Mouse (Mus musculus) mammary gland, adult 2 months (tissue): ENCODE results near the gene Abo. TPM values are rescaled to one million over a fixed set of nuclear protein-coding genes. Genes with fewer than 3 reads are reported as not detected.

ENCODE experiments used
- polyA plus RNA-seq: library from polyadenylated mRNA; depleted of rRNA; stranded (reverse); fragments of >200 nt; gene quantifications from 2 replicates; pipeline ENCODE4 v1.2.3, GENCODE M21; 2012; ENCODE audit warnings: low replicate concordance; rRNA removed

Abo gene
- not detected in 2 replicates for polyA plus RNA-seq

GRCm38 (mm10) chr2:26864879-26865278 is at the start of gene Abo:
Gene Abo (minus strand): TSS chr2:26864979.

GRCm38 (mm10) chr2:26910124-26910993 is 45.6 kb upstream of the Abo start, which contains the start of the genes Med22 and Rpl7a:
Gene Med22 (minus strand): TSS chr2:26910677.
Gene Rpl7a (plus strand): TSS chr2:26910764.

GRCm38 (mm10) chr2:26902467-26903220 is 37.9 kb upstream of the Abo start, which contains the start of gene Surf6:
Gene Surf6 (minus strand): TSS chr2:26902879.

Other genes starting within 250 kb of the Abo start
- 33.4 and 38.4 TPM in 2 replicates for gene Fam69b, start 236.5 kb downstream of the Abo start, polyA plus RNA-seq
- 0.66 and 1.3 TPM in 2 replicates for gene Lcn4, start 193.7 kb downstream of the Abo start, polyA plus RNA-seq
- gene Surf6, start 37.9 kb upstream of the Abo start, polyA plus RNA-seq = 9.7 and 14.1 TPM in 2 replicates
- 39.9 and 41.8 TPM in 2 replicates for gene Med22, start 45.7 kb upstream of the Abo start, polyA plus RNA-seq
- gene Rpl7a, start 45.8 kb upstream of the Abo start, polyA plus RNA-seq = 493 and 569 TPM in 2 replicates
- 22.2 and 22.8 TPM in 2 replicates for gene Surf2, start 51.4 kb upstream of the Abo start, polyA plus RNA-seq
- gene Surf1, start 51.6 kb upstream of the Abo start, polyA plus RNA-seq = 52.0 and 56.9 TPM in 2 replicates
- 301 and 334 TPM in 2 replicates for gene Surf4, start 68.9 kb upstream of the Abo start, polyA plus RNA-seq
- 0.29 and 0.43 TPM in 2 replicates for gene Stkld1, start 69.1 kb upstream of the Abo start, polyA plus RNA-seq
- 16.2 and 25.7 TPM in 2 replicates for gene Rexo4, start 99.4 kb upstream of the Abo start, polyA plus RNA-seq
- 0.86 and 1.8 TPM in 2 replicates for gene Adamts13, start 108.4 kb upstream of the Abo start, polyA plus RNA-seq
- 42.6 and 58.6 TPM in 2 replicates for gene Cacfd1, start 144.9 kb upstream of the Abo start, polyA plus RNA-seq
- 9.5 and 16.0 TPM in 2 replicates for gene Slc2a6, start 163.0 kb upstream of the Abo start, polyA plus RNA-seq
- gene Mymk, start 207.2 kb upstream of the Abo start, polyA plus RNA-seq = 0.16 and 0.72 TPM in 2 replicates
- 1.3 and 2.5 TPM in 2 replicates for gene Adamtsl2, start 214.4 kb upstream of the Abo start, polyA plus RNA-seq